Mouse (Mus musculus) embryonic facial prominence, embryonic 11.5 days (tissue): Measurements from ENCODE around the gene Grm3. TPM values are rescaled to one million over a fixed set of nuclear protein-coding genes. Genes with fewer than 3 reads are reported as not detected.
A peak's percentile ranks its signal among the peaks of the same experiment; 100 is the strongest.

Experiments used
- ATAC-seq: fragments of 200-750 bp; cut with Nextera tagmentation; replicated peaks from 2 replicates; pipeline ENCODE4 v1.8.0; 2017; ENCODE audit warnings: low read depth; ENCODE audit not compliant: insufficient number of reproducible peaks, low FRiP score, low TSS enrichment
- DNase-seq: peaks from one replicate; pipeline ENCODE4 v3.0.0-alpha.2; 2015; ENCODE audit warnings: low spot score
- H3K27ac ChIP-seq: fragments of 300-500 bp; sonication (generic); replicated peaks from 2 replicates; pipeline ENCODE4 v1.5.1; 2014; ENCODE audit warnings: mild to moderate bottlenecking, low read depth, low read length, control low read depth
- H3K27me3 ChIP-seq: fragments of 300-500 bp; sonication (generic); 2 replicates; pipeline ENCODE4 v1.6.1; 2014; ENCODE audit warnings: mild to moderate bottlenecking, low read length, moderate library complexity, mixed read lengths; ENCODE audit not compliant: control insufficient read depth, insufficient read depth
- H3K36me3 ChIP-seq: fragments of 300-500 bp; sonication (generic); replicated peaks from 2 replicates; pipeline ENCODE4 v1.6.1; 2014; ENCODE audit warnings: low read depth, mild to moderate bottlenecking, low read length, moderate library complexity, mixed read lengths; ENCODE audit not compliant: control insufficient read depth, insufficient read depth
- H3K4me1 ChIP-seq: fragments of 300-500 bp; sonication (generic); 2 replicates; pipeline ENCODE4 v1.6.1; 2014; ENCODE audit warnings: low read length, mixed read lengths; ENCODE audit not compliant: control insufficient read depth, insufficient read depth
- H3K4me2 ChIP-seq: fragments of 300-500 bp; sonication (generic); 2 replicates; pipeline ENCODE4 v1.6.1; 2014; ENCODE audit warnings: low read depth, mild to moderate bottlenecking, control low read depth, low read length, moderate library complexity
- H3K4me3 ChIP-seq: fragments of 300-500 bp; sonication (generic); 2 replicates; pipeline ENCODE4 v1.5.1; 2014; ENCODE audit warnings: low read depth, low read length, control low read depth
- H3K9ac ChIP-seq: fragments of 300-500 bp; sonication (generic); replicated peaks from 2 replicates; pipeline ENCODE4 v1.6.1; 2014; ENCODE audit warnings: mild to moderate bottlenecking, control low read depth, low read length
- H3K9me3 ChIP-seq: fragments of 300-500 bp; sonication (generic); replicated peaks from 2 replicates; pipeline ENCODE4 v1.6.1; 2016; ENCODE audit warnings: mild to moderate bottlenecking, low read length, inconsistent platforms, mixed read lengths; ENCODE audit not compliant: control insufficient read depth
- WGBS: fragments of 180-500 bp; shearing (Covaris S2); extraction: QIAGEN DNeasy Blood & Tissue Kit; methylation state at CpG from one replicate; pipeline ENCODE4 v1.1.7; 2014; 5-methylcytosine and 5-hydroxymethylcytosine counted together
- polyA plus RNA-seq: library from polyadenylated mRNA; unstranded; fragments of >200 nt; fragmentation: Nextera tagmentation; extraction: Ambion mirVana; gene quantifications from 2 replicates; pipeline ENCODE4 v1.2.1, GENCODE M21; 2014

The Grm3 gene
- polyA plus RNA-seq, 1 experiment from 2014 or later, result 0.80 TPM

DNA sequence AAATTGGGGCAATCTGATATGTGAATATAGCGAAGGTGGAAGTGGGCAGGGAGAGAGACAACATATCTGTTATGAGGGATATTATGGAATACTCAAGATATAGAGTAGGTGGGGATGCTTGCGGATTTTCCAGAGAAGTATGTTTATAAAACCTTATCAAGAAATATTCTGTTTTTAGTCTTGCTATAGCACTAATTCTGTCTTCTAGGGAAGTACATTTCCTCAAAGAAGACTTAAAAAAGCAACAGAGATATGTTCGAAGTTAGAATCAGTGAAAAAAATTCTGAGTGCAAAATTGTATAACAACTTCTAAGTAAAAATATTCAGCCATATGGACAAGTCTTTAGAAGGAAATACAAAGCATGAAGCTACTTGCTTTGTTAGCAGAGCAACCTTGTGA, 61.6 kb downstream of the Grm3 start:
- DNase-seq, result no peak
- no peaks in the 10 kb centered on the region for H3K4me1 ChIP-seq
- H3K27ac ChIP-seq, result no peak overlapping the region
- H3K4me2 ChIP-seq, result no peak overlapping the region
- H3K36me3 ChIP-seq, result no peaks in the 10 kb centered on the region
- 90% methylated on average over 3 of the region's 3 CpGs for WGBS
- no peaks in the 10 kb centered on the region for H3K27me3 ChIP-seq
- H3K4me3 ChIP-seq, result no peak overlapping the region
- H3K9ac ChIP-seq, result no peak overlapping the region
- ATAC-seq, result no peak
- no peaks in the 10 kb centered on the region for H3K9me3 ChIP-seq

GRCm38 (mm10) chr5:9661870-9662589, 62.9 kb downstream of the Grm3 start:
- no peaks in the 10 kb centered on the region for H3K27me3 ChIP-seq
- H3K4me3 ChIP-seq, result no peak overlapping the region
- no peaks in the 10 kb centered on the region for H3K36me3 ChIP-seq
- DNase-seq (no peak), ATAC-seq (no peak)
- WGBS, result 65% methylated on average over 9 of the region's 9 CpGs
- H3K4me2 ChIP-seq, result no peak overlapping the region
- no peak overlapping the region for H3K27ac ChIP-seq
- no peaks in the 10 kb centered on the region for H3K4me1 ChIP-seq
- no peaks in the 10 kb centered on the region for H3K9me3 ChIP-seq
- no peak overlapping the region for H3K9ac ChIP-seq

DNA sequence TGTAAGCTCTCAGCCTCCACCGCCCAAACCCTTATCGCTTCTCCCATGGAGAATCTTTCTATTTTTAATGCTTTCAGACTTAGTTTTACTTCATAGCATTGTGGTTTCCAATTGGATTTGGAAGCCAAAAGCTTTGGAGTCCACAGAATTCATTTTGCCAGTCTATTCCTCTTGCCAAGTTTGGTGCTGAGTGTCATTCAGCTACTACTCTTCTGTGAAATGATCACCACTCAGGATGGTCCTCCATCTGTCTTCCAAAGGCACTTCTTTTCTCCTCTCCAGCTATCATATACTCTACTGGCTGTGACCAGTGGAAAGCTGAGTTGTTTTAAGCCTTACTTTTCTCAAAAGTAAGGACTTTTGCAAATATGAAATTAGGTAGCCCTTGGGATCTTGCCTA, 86.4 kb downstream of the Grm3 start:
- 94% methylated on average over 2 of the region's 2 CpGs for WGBS
- Histone ChIP-seq H3K4me3 (no peak overlapping the region), H3K27ac (no peak overlapping the region), H3K9ac (no peak overlapping the region), H3K4me1 (no peaks in the 10 kb centered on the region), H3K4me2 (no peak overlapping the region), H3K9me3 (no peaks in the 10 kb centered on the region), H3K27me3 (no peaks in the 10 kb centered on the region), H3K36me3 (no peaks in the 10 kb centered on the region)
- no peak for DNase-seq
- ATAC-seq, result no peak

DNA sequence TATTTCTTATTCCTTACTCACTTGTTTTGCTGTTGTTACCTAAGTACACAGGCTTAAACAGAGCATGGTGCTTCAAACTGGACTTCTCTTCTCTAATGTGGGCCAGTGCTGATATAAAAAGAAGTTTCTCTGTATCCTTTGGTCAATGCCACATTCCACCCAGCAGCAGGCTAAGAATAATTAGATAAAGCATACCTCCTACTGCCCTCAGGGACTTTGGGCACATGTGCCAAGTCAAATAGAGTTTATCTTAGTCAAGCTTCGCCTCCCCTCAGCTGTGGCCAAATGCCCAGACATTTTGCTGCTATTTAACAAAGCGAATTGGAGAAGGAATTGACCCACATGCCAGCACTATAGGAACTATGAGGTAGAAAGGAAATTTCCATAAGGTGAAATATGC, 97.8 kb downstream of the Grm3 start:
- Histone ChIP-seq H3K36me3 (no peaks in the 10 kb centered on the region), H3K4me2 (no peak overlapping the region), H3K27me3 (no peaks in the 10 kb centered on the region), H3K9ac (no peak overlapping the region), H3K27ac (no peak overlapping the region), H3K9me3 (no peaks in the 10 kb centered on the region), H3K4me1 (no peaks in the 10 kb centered on the region), H3K4me3 (no peak overlapping the region)
- DNase-seq (no peak), ATAC-seq (no peak)
- 68% methylated on average over 2 of the region's 2 CpGs for WGBS

DNA sequence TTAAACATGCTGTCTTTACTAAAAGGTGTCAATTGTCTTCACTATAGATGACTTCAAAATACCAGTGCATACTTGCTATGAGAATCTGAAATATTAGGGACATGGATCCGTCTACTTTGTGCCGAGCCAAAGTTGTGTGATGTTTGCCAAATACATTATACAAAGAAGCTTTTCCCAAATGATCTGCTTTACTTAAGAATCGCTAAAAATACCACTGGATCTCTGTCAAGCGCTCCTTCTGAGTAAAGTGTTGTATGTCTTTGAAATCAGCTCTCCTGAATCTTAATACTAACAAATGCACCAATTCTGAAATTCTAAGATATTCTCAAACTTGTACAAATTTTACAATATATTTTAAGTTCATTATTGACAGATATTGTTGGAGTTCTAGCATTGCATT, 100.6 kb downstream of the Grm3 start:
- H3K9me3 ChIP-seq, result no peaks in the 10 kb centered on the region
- ATAC-seq (no peak), DNase-seq (no peak)
- H3K4me1 ChIP-seq, result no peaks in the 10 kb centered on the region
- 84% methylated on average over 4 of the region's 4 CpGs for WGBS
- no peak overlapping the region for H3K4me3 ChIP-seq
- H3K9ac ChIP-seq, result no peak overlapping the region
- no peaks in the 10 kb centered on the region for H3K36me3 ChIP-seq
- H3K27me3 ChIP-seq, result no peaks in the 10 kb centered on the region
- H3K27ac ChIP-seq, result no peak overlapping the region
- H3K4me2 ChIP-seq, result no peak overlapping the region

DNA sequence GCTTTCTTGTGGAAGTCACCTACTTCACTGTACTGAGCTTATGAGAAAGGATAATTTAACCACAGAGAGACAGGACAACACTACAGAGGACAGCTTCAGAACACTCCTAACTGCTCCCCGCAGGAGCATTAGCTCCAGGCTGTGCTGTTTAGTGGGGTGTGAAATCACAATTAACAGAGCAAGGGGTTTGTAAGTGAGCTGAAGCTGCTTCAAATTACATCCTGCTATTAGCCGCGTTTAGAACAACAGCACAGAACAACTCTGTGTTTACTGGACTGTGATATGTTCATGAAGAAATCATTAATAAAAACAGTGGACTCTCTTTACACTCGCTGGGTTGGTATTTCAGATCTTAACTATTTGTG, 101.9 kb downstream of the Grm3 start:
- ATAC-seq, result no peak
- H3K27ac ChIP-seq, result no peak overlapping the region
- no peak overlapping the region for H3K4me2 ChIP-seq
- no peaks in the 10 kb centered on the region for H3K36me3 ChIP-seq
- no peaks in the 10 kb centered on the region for H3K9me3 ChIP-seq
- DNase-seq, result no peak
- no peak overlapping the region for H3K4me3 ChIP-seq
- WGBS, result 4% methylated on average over 4 of the region's 4 CpGs
- no peaks in the 10 kb centered on the region for H3K4me1 ChIP-seq
- H3K9ac ChIP-seq, result no peak overlapping the region
- no peaks in the 10 kb centered on the region for H3K27me3 ChIP-seq

DNA sequence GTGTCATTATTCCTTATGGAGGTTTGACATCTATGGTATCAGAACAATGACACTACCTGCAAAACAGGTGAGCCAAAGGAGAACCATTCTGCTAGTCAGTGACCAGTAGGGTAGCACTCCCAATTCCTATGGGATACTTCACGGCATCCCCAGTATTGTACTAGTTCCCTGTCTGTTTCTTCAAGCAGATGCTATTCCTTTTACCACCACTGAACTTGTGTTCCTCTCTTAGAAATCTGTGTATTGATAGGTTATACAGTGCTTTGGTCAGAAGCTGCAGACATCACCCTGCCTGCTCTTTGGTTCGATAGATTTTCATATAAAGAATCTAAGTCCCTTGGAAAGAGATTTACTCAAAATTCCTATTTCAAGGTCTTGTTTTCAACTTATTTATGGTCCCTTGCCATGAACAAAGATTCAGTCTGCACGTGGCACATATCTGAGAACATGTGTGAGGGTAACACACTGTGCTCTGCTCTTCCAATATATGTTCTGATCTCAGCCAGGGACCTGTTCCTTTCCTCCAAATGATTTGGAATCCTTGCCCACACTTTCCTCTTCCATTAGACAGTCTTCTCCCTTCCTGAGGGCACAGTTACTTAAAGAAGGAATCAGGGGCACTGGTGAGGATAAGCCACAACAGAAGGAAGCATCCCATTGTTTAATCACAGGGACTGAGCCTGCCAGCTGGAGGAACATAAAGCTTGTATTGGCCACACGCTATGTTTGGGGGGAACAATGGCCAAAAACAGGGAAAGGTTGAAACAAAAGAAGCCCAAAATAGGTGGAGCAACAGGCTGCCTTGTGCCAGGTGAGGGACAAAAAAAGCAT, 102.5 kb downstream of the Grm3 start:
- Histone ChIP-seq H3K27ac (no peak overlapping the region), H3K4me2 (no peak overlapping the region)

GRCm38 (mm10) chr5:9621417-9622067, 103.4 kb downstream of the Grm3 start:
- no peaks in the 10 kb centered on the region for H3K9me3 ChIP-seq
- ATAC-seq (no peak), DNase-seq (peak; percentile 13)
- H3K27me3 ChIP-seq, result no peaks in the 10 kb centered on the region
- H3K9ac ChIP-seq, result no peak overlapping the region
- WGBS, result 76% methylated on average over 3 of the region's 3 CpGs
- H3K4me2 ChIP-seq, result no peak overlapping the region
- no peaks in the 10 kb centered on the region for H3K4me1 ChIP-seq
- H3K36me3 ChIP-seq, result no peaks in the 10 kb centered on the region
- no peak overlapping the region for H3K4me3 ChIP-seq
- no peak overlapping the region for H3K27ac ChIP-seq

More for the DNA sequence above, 102.5 kb downstream of the Grm3 start:
- Histone ChIP-seq H3K4me1 (no peaks in the 10 kb centered on the region), H3K9me3 (no peaks in the 10 kb centered on the region), H3K4me3 (no peak overlapping the region), H3K36me3 (no peaks in the 10 kb centered on the region), H3K9ac (no peak overlapping the region), H3K27me3 (no peaks in the 10 kb centered on the region)
- no peak for DNase-seq
- 55% methylated on average over 4 of the region's 4 CpGs for WGBS
- ATAC-seq, result no peak
